Mouse (Mus musculus): ENCODE measurements around the gene Klhl6. TPM values are rescaled to one million over a fixed set of nuclear protein-coding genes. Genes with fewer than 3 reads are reported as not detected.

Gene Klhl6
- total RNA-seq, 2 experiments from 2014 or later, result 1.1 to 2.0 TPM

Other genes starting within 250 kb of the Klhl6 start
- gene B3gnt5, start 222.8 kb downstream of the Klhl6 start, total RNA-seq (2021), result 1 to 10 TPM in 1 of 2 experiments, under 1 TPM in 1; 0.63 to 1.0 TPM
- gene Klhl24, start 114.5 kb upstream of the Klhl6 start, total RNA-seq (2021), result 10 to 100 TPM; 72.7 to 93.4 TPM
- 10 to 100 TPM; 28.9 to 41.3 TPM for gene Yeats2, start 158.0 kb upstream of the Klhl6 start, total RNA-seq (2021)